Mouse (Mus musculus) kidney, embryonic 16.5 days (tissue): ENCODE results near the gene Rnd3. TPM values are rescaled to one million over a fixed set of nuclear protein-coding genes. Genes with fewer than 3 reads are reported as not detected.

Experiments used
- ATAC-seq: fragments of 200-750 bp; cut with Nextera tagmentation; 2 replicates; pipeline ENCODE4 v1.8.0; 2017; ENCODE audit warnings: moderate TSS enrichment; ENCODE audit not compliant: low FRiP score, low TSS enrichment
- H3K27ac ChIP-seq: fragments of 300-500 bp; sonication (generic); 2 replicates; pipeline ENCODE4 v1.5.1; 2014; ENCODE audit warnings: low read length
- H3K27me3 ChIP-seq: fragments of 300-500 bp; sonication (generic); 2 replicates; pipeline ENCODE4 v1.6.1; 2014; ENCODE audit warnings: low read length, control low read depth, mixed read lengths; ENCODE audit not compliant: insufficient read depth
- H3K36me3 ChIP-seq: fragments of 300-500 bp; sonication (generic); 2 replicates; pipeline ENCODE4 v1.6.1; 2014; ENCODE audit warnings: low read length, control low read depth, mixed read lengths; ENCODE audit not compliant: insufficient read depth
- H3K4me1 ChIP-seq: fragments of 300-500 bp; sonication (generic); 2 replicates; pipeline ENCODE4 v1.6.1; 2014; ENCODE audit warnings: low read length, control low read depth, mixed read lengths; ENCODE audit not compliant: insufficient read depth
- H3K4me2 ChIP-seq: fragments of 300-500 bp; sonication (generic); replicated peaks from 2 replicates; pipeline ENCODE4 v1.6.1; 2014; ENCODE audit warnings: low read depth, low read length
- H3K4me3 ChIP-seq: fragments of 300-500 bp; sonication (generic); 2 replicates; pipeline ENCODE4 v1.5.1; 2014; ENCODE audit warnings: mild to moderate bottlenecking, low read length
- H3K9ac ChIP-seq: fragments of 300-500 bp; sonication (generic); replicated peaks from 2 replicates; pipeline ENCODE4 v1.6.1; 2014; ENCODE audit warnings: low read length
- H3K9me3 ChIP-seq: fragments of 300-500 bp; sonication (generic); 2 replicates; pipeline ENCODE4 v1.6.1; 2016; ENCODE audit warnings: low read length, control low read depth
- WGBS: fragments of 180-500 bp; shearing (Covaris S2); extraction: QIAGEN DNeasy Blood & Tissue Kit; methylation state at CpG from one replicate; pipeline ENCODE4 v1.1.7; 2014; 5-methylcytosine and 5-hydroxymethylcytosine counted together
- polyA plus RNA-seq: library from polyadenylated mRNA; unstranded; fragments of >200 nt; fragmentation: Nextera tagmentation; extraction: Ambion mirVana; gene quantifications from 2 replicates; pipeline ENCODE4 v1.2.1, GENCODE M21; 2015

Rnd3 gene
- polyA plus RNA-seq, 1 experiment from 2014 or later = 42.9 TPM

GRCm38 (mm10) chr2:51090049-51090448 lies 58.9 kb downstream of the Rnd3 start:
- H3K36me3 ChIP-seq = no peaks in the 10 kb centered on the region

GRCm38 (mm10) chr2:51088843-51089573 lies 59.9 kb downstream of the Rnd3 start:
- ATAC-seq = no peak
- Histone ChIP-seq H3K4me3 (no peak overlapping the region), H3K27me3 (no peaks in the 10 kb centered on the region), H3K9me3 (no peaks in the 10 kb centered on the region), H3K27ac (no peak overlapping the region), H3K4me1 (peaks cover 5% of the 10 kb centered on the region; the same call in 1 of the 2 replicates), H3K4me2 (no peak overlapping the region), H3K36me3 (no peaks in the 10 kb centered on the region), H3K9ac (no peak overlapping the region)
- 90% methylated on average over 11 of the region's 11 CpGs for WGBS

More at GRCm38 (mm10) chr2:51090049-51090448, 58.9 kb downstream of the Rnd3 start:
- H3K4me1 ChIP-seq = peaks cover 5% of the 10 kb centered on the region; the same call in 1 of the 2 replicates
- 22% methylated on average over 8 of the region's 8 CpGs for WGBS
- no peaks in the 10 kb centered on the region for H3K9me3 ChIP-seq
- no peaks in the 10 kb centered on the region for H3K27me3 ChIP-seq
- no peak overlapping the region for H3K4me3 ChIP-seq
- H3K9ac ChIP-seq = no peak overlapping the region
- ATAC-seq = no peak
- H3K27ac ChIP-seq = no peak overlapping the region
- H3K4me2 ChIP-seq = no peak overlapping the region

- Histone ChIP-seq H3K9me3 (no peaks in the 10 kb centered on the region), H3K27ac (no peak overlapping the region), H3K9ac (no peak overlapping the region), H3K36me3 (no peaks in the 10 kb centered on the region), H3K4me2 (no peak overlapping the region), H3K4me1 (peaks cover 5% of the 10 kb centered on the region; the same call in 1 of the 2 replicates), H3K4me3 (no peak overlapping the region), H3K27me3 (no peaks in the 10 kb centered on the region)
- ATAC-seq = no peak
- 83% methylated on average over 3 of the region's 3 CpGs for WGBS
Measured at GRCm38 (mm10) chr2:51088123-51088453, 60.8 kb downstream of the Rnd3 start.

- Histone ChIP-seq H3K9me3 (no peaks in the 10 kb centered on the region), H3K27ac (no peak overlapping the region), H3K4me1 (peaks cover 5% of the 10 kb centered on the region; the same call in 1 of the 2 replicates), H3K4me2 (no peak overlapping the region), H3K36me3 (no peaks in the 10 kb centered on the region), H3K9ac (no peak overlapping the region), H3K4me3 (no peak overlapping the region), H3K27me3 (no peaks in the 10 kb centered on the region)
- 53% methylated on average over 12 of the region's 12 CpGs for WGBS
- no peak for ATAC-seq
Measured at GRCm38 (mm10) chr2:51087307-51088122, 61.4 kb downstream of the Rnd3 start.

GRCm38 (mm10) chr2:51085155-51085554 lies 63.8 kb downstream of the Rnd3 start:
- H3K4me2 ChIP-seq = no peak overlapping the region
- H3K9ac ChIP-seq = no peak overlapping the region
- no peak for ATAC-seq
- H3K4me1 ChIP-seq = peaks cover 4% of the 10 kb centered on the region; the same call in 1 of the 2 replicates
- no peak overlapping the region for H3K4me3 ChIP-seq
- no peak overlapping the region for H3K27ac ChIP-seq
- no peaks in the 10 kb centered on the region for H3K36me3 ChIP-seq
- no peaks in the 10 kb centered on the region for H3K27me3 ChIP-seq
- no peaks in the 10 kb centered on the region for H3K9me3 ChIP-seq
- WGBS = 95% methylated on average over 11 of the region's 11 CpGs

GRCm38 (mm10) chr2:51082714-51083351 lies 66.1 kb downstream of the Rnd3 start:
- H3K4me2 ChIP-seq = no peak overlapping the region
- no peak overlapping the region for H3K27ac ChIP-seq
- no peaks in the 10 kb centered on the region for H3K36me3 ChIP-seq
- H3K4me1 ChIP-seq = no peaks in the 10 kb centered on the region
- H3K27me3 ChIP-seq = no peaks in the 10 kb centered on the region
- WGBS = 73% methylated on average over 13 of the region's 13 CpGs
- no peak overlapping the region for H3K9ac ChIP-seq
- ATAC-seq = no peak
- no peaks in the 10 kb centered on the region for H3K9me3 ChIP-seq
- no peak overlapping the region for H3K4me3 ChIP-seq
